Mouse (Mus musculus) embryo, embryonic 10 days (tissue): ENCODE measurements at regions not wholly inside any gene's neighbourhood (a gene's known extent, or its start where the extent isn't known, plus 50 kb on each side); places are given as distances from the start of the nearest gene placed in this dataset.
A peak's percentile ranks its signal among the peaks of the same experiment; 100 is the strongest.
"Not testable (repeated sequence)": the region's sequence is repeated elsewhere in the genome, so short reads cannot be mapped to it uniquely, and the experiment has no call there.

ENCODE experiments used
- DNase-seq: peaks from one replicate; pipeline ENCODE4 v3.0.0-alpha.2; 2015; ENCODE audit warnings: low spot score

- no peak for DNase-seq
Observed at GRCm38 (mm10) chr8:81286280-81287034, 55.9 kb upstream of the Inpp4b start.

- DNase-seq, result no peak
Observed at GRCm38 (mm10) chr8:81260089-81260488, 82.3 kb upstream of the Inpp4b start.

- no peak for DNase-seq
Observed at GRCm38 (mm10) chr8:81223872-81224271, 118.5 kb upstream of the Inpp4b start.

- not testable (repeated sequence) for DNase-seq
Observed at GRCm38 (mm10) chr8:81187061-81187790, 155.1 kb upstream of the Inpp4b start.

- no peak for DNase-seq
Observed at GRCm38 (mm10) chr8:81175537-81175936, 160.8 kb upstream of the Usp38 start.

- DNase-seq, result no peak
Observed at GRCm38 (mm10) chr8:81147239-81147638, 132.5 kb upstream of the Usp38 start.

GRCm38 (mm10) chr8:81106763-81107509 is 92.2 kb upstream of the Usp38 start:
- no peak for DNase-seq

GRCm38 (mm10) chr8:81098963-81099362 is 84.2 kb upstream of the Usp38 start:
- no peak for DNase-seq

GRCm38 (mm10) chr8:81097076-81097819 is 82.5 kb upstream of the Usp38 start:
- peak; percentile 49 for DNase-seq

- DNase-seq, result no peak
Observed at GRCm38 (mm10) chr8:81095237-81095636, 80.5 kb upstream of the Usp38 start.

GRCm38 (mm10) chr8:81080865-81081637 is 66.3 kb upstream of the Usp38 start:
- no peak for DNase-seq

- DNase-seq, result no peak
Observed at GRCm38 (mm10) chr8:81079887-81080300, 65.2 kb upstream of the Usp38 start.

- DNase-seq, result no peak
Observed at GRCm38 (mm10) chr8:81069080-81069840, 54.5 kb upstream of the Usp38 start.

GRCm38 (mm10) chr8:81068519-81068918 is 53.8 kb upstream of the Usp38 start:
- DNase-seq, result no peak

- no peak for DNase-seq
Observed at GRCm38 (mm10) chr8:81066765-81067164, 52.0 kb upstream of the Usp38 start.
